Mouse (Mus musculus) spleen, adult 2 months (tissue): ENCODE measurements at regions not wholly inside any gene's neighbourhood (a gene's known extent, or its start where the extent isn't known, plus 50 kb on each side); places are given as distances from the start of the nearest gene placed in this dataset.

Source experiments
- CTCF ChIP-seq: fragments of 200-500 bp; IDR thresholded peaks from 2 replicates; pipeline ENCODE4 v1.5.1; 2011; ENCODE audit warnings: mild to moderate bottlenecking, inconsistent platforms; ENCODE audit not compliant: insufficient read depth, insufficient read length, insufficient replicate concordance; ENCODE audit errors: extremely low read depth
- POLR2A ChIP-seq: fragments of 200-500 bp; IDR thresholded peaks from 2 replicates; pipeline ENCODE4 v1.6.1; 2011; ENCODE audit warnings: low read depth, low read length, inconsistent platforms

DNA sequence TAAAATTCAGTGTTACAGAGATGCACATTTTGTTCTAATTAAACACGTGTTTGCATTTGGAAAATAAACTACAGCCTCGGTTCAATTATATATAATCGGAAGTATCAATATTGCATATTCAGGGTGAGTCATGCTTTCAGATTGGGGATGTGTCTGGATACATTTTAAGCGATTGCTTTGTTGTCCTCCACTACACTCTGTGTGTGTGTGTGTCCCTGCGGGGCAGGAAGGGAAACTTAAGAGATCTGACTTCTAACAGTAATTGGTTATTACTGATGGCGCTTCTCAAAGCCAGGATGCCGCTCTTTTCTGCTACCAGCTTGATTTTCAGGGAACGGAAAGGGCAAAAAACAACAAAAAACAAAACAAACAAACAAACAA is 409.3 kb downstream of the Rnd3 start:
- TF ChIP-seq POLR2A (no peak), CTCF (no peak)
